Mouse (Mus musculus) forebrain, embryonic 12.5 days (tissue): Measurements from ENCODE around the gene Tpmt. TPM values are rescaled to one million over a fixed set of nuclear protein-coding genes. Genes with fewer than 3 reads are reported as not detected.

Experiments used
- polyA plus RNA-seq: library from polyadenylated mRNA; unstranded; fragments of >200 nt; fragmentation: Nextera tagmentation; extraction: Ambion mirVana; gene quantifications from 2 replicates; pipeline ENCODE4 v1.2.1, GENCODE M21; 2016

Gene Tpmt
- polyA plus RNA-seq, 1 experiment from 2014 or later, result 32.9 TPM

Other genes starting within 250 kb of the Tpmt start
- gene Kif13a, start 114.9 kb downstream of the Tpmt start, polyA plus RNA-seq, result 13.0 and 18.5 TPM in 2 replicates
- gene Nhlrc1, start 29.9 kb downstream of the Tpmt start, polyA plus RNA-seq, result 7.1 and 7.2 TPM in 2 replicates
- 22.9 and 23.9 TPM in 2 replicates for gene Kdm1b, start 1.2 kb downstream of the Tpmt start, polyA plus RNA-seq
- gene Dek, start 61.5 kb upstream of the Tpmt start, polyA plus RNA-seq, result 419 and 427 TPM in 2 replicates
- 0.24 and 0.56 TPM in 2 replicates for gene Rnf144b, start 77.9 kb upstream of the Tpmt start, polyA plus RNA-seq